Mouse (Mus musculus) ES-Bruce4 (cell line): ENCODE results near the gene Clec4f. TPM values are rescaled to one million over a fixed set of nuclear protein-coding genes. Genes with fewer than 3 reads are reported as not detected.

Source experiments
- H3K27ac ChIP-seq: 2 replicates; pipeline ENCODE4 v1.5.1; 2012; ENCODE audit warnings: low read length, inconsistent platforms; ENCODE audit not compliant: insufficient read depth
- H3K27me3 ChIP-seq: 2 replicates; pipeline ENCODE4 v1.6.1; 2012; ENCODE audit warnings: mild to moderate bottlenecking, low read length, inconsistent platforms; ENCODE audit not compliant: control insufficient read depth, poor library complexity, insufficient read depth, severe bottlenecking
- H3K36me3 ChIP-seq: 2 replicates; pipeline ENCODE4 v1.6.1; 2012; ENCODE audit warnings: inconsistent platforms, mild to moderate bottlenecking, low read length, moderate library complexity; ENCODE audit not compliant: control insufficient read depth, poor library complexity, insufficient read depth, severe bottlenecking
- H3K4me1 ChIP-seq: one replicate; pipeline ENCODE4 v1.8.1; 2011; ENCODE audit warnings: low read length; ENCODE audit not compliant: control insufficient read depth, insufficient read depth
- H3K4me3 ChIP-seq: 2 replicates; pipeline ENCODE4 v1.5.1; 2011; ENCODE audit warnings: low read depth, mild to moderate bottlenecking, low read length
- H3K9ac ChIP-seq: 2 replicates; pipeline ENCODE4 v1.6.1; 2012; ENCODE audit warnings: low read depth, mild to moderate bottlenecking, inconsistent platforms; ENCODE audit not compliant: poor library complexity, severe bottlenecking
- H3K9me3 ChIP-seq: replicated peaks from 2 replicates; pipeline ENCODE4 v1.6.1; 2012; ENCODE audit warnings: mild to moderate bottlenecking, low read length, inconsistent platforms; ENCODE audit not compliant: control insufficient read depth, poor library complexity, insufficient read depth, severe bottlenecking
- CTCF ChIP-seq: IDR thresholded peaks from one replicate; pipeline ENCODE4 v1.8.1; 2011; ENCODE audit warnings: low read depth, low read length
- EP300 ChIP-seq: IDR thresholded peaks from 2 replicates; pipeline ENCODE4 v1.6.1; 2011; ENCODE audit warnings: low read depth, low read length; ENCODE audit not compliant: insufficient read depth
- POLR2A ChIP-seq: IDR thresholded peaks from one replicate; pipeline ENCODE4 v1.8.1; 2011; ENCODE audit warnings: low read length; ENCODE audit not compliant: insufficient read depth
- polyA plus RNA-seq: library from polyadenylated mRNA; stranded (reverse); fragments of >200 nt; gene quantifications from 2 replicates; pipeline ENCODE4 v1.2.4, GENCODE M21; 2011; ENCODE audit warnings: low read depth; ENCODE audit not compliant: missing spikeins, insufficient read depth, insufficient read length

Gene Clec4f
- polyA plus RNA-seq, 1 experiment: not detected

DNA sequence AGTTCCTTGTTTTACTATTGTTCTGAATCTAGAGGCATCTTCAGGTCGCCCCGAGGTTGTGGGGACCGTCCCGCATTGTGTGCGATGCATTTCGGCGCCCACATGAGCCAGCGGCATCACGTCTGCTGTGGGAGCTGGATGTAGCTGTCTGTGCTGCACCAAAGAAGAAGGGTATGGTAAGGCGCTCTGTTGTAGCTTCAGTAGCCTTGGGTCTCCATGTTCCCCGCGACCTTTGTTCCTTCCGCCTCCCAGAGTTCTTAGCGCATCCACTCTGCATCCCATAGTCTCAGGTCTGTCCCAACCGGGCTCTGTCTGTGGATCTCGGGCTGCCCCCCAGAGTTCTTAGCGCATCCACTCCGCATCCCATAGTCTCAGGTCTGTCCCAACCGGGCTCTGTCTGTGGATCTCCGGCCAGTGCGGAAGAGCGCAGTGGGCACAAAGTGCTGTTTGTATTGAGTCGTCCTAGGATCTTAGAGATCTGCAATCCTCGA, 56.9 kb downstream of the Clec4f start:
- no peak overlapping the region for H3K27ac ChIP-seq

DNA sequence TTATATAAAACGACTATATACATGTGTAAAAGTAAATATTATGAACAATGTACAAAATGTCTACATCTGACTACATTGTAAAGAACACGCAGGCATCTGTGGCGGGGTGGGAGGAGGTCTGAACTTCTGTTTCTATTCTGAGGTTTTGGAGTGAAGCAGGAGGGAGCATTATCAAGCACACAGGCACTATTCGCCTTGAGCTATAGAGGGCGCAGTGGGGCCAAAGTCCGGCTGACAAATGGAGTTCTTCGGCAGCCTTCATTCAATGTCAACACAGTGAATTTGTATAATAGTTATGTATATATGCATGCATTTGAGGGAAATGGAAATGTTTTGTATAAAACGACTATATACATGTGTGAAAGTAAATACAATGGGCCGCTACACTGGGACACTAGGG, 57.3 kb downstream of the Clec4f start:
- H3K27ac ChIP-seq: no peak overlapping the region
- no peaks in the 10 kb centered on the region for H3K9me3 ChIP-seq
- peak overlapping the region; percentile 71 for H3K4me3 ChIP-seq
- TF ChIP-seq CTCF (peak; percentile 72), EP300 (no peak), POLR2A (no peak)
- no peaks in the 10 kb centered on the region for H3K27me3 ChIP-seq
- no peaks in the 10 kb centered on the region for H3K36me3 ChIP-seq
- no peaks in the 10 kb centered on the region for H3K4me1 ChIP-seq
- no peak overlapping the region for H3K9ac ChIP-seq

More for the DNA sequence above, 56.9 kb downstream of the Clec4f start:
- Histone ChIP-seq H3K9me3 (no peaks in the 10 kb centered on the region), H3K27me3 (no peaks in the 10 kb centered on the region), H3K9ac (no peak overlapping the region), H3K4me1 (no peaks in the 10 kb centered on the region), H3K36me3 (no peaks in the 10 kb centered on the region), H3K4me3 (peak overlapping the region; percentile 71)
- TF ChIP-seq CTCF (no peak), POLR2A (no peak), EP300 (no peak)

- no peak for TF ChIP-seq EP300
- TF ChIP-seq POLR2A: no peak
- TF ChIP-seq CTCF: no peak
- no peaks in the 10 kb centered on the region for H3K9me3 ChIP-seq
Observed at GRCm38 (mm10) chr6:83597988-83598387, 58.0 kb downstream of the Clec4f start.

GRCm38 (mm10) chr6:83595035-83595434, 61.0 kb downstream of the Clec4f start:
- no peak overlapping the region for H3K27ac ChIP-seq

More at GRCm38 (mm10) chr6:83597988-83598387, 58.0 kb downstream of the Clec4f start:
- Histone ChIP-seq H3K27me3 (no peaks in the 10 kb centered on the region), H3K4me3 (no peak overlapping the region), H3K36me3 (no peaks in the 10 kb centered on the region), H3K27ac (no peak overlapping the region), H3K9ac (no peak overlapping the region), H3K4me1 (no peaks in the 10 kb centered on the region)

More at GRCm38 (mm10) chr6:83595035-83595434, 61.0 kb downstream of the Clec4f start:
- TF ChIP-seq POLR2A (no peak), CTCF (no peak), EP300 (no peak)
- Histone ChIP-seq H3K27me3 (no peaks in the 10 kb centered on the region), H3K4me3 (no peak overlapping the region), H3K36me3 (no peaks in the 10 kb centered on the region), H3K4me1 (no peaks in the 10 kb centered on the region), H3K9me3 (no peaks in the 10 kb centered on the region), H3K9ac (no peak overlapping the region)

Other genes with a start within 250 kb of the Clec4f start
- gene Tet3, start 197.1 kb downstream of the Clec4f start, polyA plus RNA-seq: 7.4 and 8.3 TPM in 2 replicates
- 42.8 and 48.0 TPM in 2 replicates for gene Dguok, start 149.2 kb downstream of the Clec4f start, polyA plus RNA-seq
- gene Actg2, start 119.9 kb downstream of the Clec4f start, polyA plus RNA-seq: 1.9 and 2.1 TPM in 2 replicates
- 8.9 and 10.8 TPM in 2 replicates for gene Stambp, start 83.5 kb downstream of the Clec4f start, polyA plus RNA-seq
- gene Cd207, start 21.7 kb upstream of the Clec4f start, polyA plus RNA-seq: not detected in 2 replicates
- gene Vax2, start 55.1 kb upstream of the Clec4f start, polyA plus RNA-seq: not detected in 2 replicates
- gene Atp6v1b1, start 86.8 kb upstream of the Clec4f start, polyA plus RNA-seq: not detected in 2 replicates
- not detected in 2 replicates for gene Ankrd53, start 106.5 kb upstream of the Clec4f start, polyA plus RNA-seq
- gene Tex261, start 119.6 kb upstream of the Clec4f start, polyA plus RNA-seq: 26.2 and 28.9 TPM in 2 replicates
- gene Nagk, start 138.8 kb upstream of the Clec4f start, polyA plus RNA-seq: 8.4 and 11.8 TPM in 2 replicates
- gene Paip2b, start 175.6 kb upstream of the Clec4f start, polyA plus RNA-seq: 40.9 and 44.2 TPM in 2 replicates
- 162 and 177 TPM in 2 replicates for gene Zfp638, start 210.9 kb upstream of the Clec4f start, polyA plus RNA-seq